Mouse (Mus musculus): Measurements from ENCODE around the gene Sf3a1.
"Not testable (repeated sequence)": the region's sequence is repeated elsewhere in the genome, so short reads cannot be mapped to it uniquely, and the experiment has no call there.

The Sf3a1 gene

GRCm38 (mm10) chr11:4159808-4160708 lies at the start of gene Sf3a1, which contains the start of gene Ccdc157:
TSS of gene Sf3a1 (plus strand) at chr11:4160350.
TSS of gene Ccdc157 (minus strand) at chr11:4160293.
- peak; percentile 91 for DNase-seq (ENCODE audit: low spot score)

DNA sequence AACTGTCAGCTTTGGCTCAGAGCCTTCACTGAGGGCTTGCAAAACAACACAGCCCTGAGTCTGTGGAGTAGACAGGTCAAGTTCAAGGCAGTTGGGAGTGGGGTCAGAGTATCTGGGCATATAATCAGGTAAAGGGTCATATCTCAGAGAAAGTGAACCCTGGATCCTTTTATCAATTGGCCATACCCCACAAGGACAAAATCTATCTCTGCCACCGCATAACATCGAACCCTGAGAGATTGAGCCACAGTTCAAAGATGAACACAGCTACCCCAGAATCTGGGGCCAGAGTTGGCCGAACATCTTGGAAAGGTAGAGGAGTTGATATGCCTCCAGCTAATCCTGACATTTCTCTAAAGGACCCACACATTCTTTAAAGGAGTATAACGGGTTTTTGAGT lies 48.1 kb upstream of the Sf3a1 start:
- DNase-seq (ENCODE audit: low spot score): no peak

GRCm38 (mm10) chr11:4112861-4113260 lies 47.3 kb upstream of the Sf3a1 start:
- DNase-seq (ENCODE audit: low spot score): no peak

DNA sequence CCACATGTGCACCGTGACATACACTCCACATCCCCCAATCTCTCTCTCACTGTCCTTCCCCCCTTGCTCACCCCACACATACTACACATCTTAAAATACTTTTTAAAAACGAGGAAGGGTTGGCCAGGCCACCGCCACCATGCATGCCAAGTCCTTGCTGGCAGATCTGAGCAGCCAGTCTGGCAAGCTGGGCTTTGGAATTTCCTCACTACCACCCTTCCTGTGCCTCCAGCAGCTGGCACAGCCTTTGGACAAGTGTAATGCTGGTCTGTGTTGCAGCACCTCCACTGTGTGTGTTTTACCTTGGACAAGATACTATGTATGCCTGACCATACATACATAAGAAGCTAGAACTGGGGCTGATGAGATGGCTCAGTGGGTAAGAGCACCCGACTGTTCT lies 46.7 kb upstream of the Sf3a1 start:
- peak; percentile 35 for DNase-seq (ENCODE audit: low spot score)

- DNase-seq (ENCODE audit: low spot score): no peak
These were observed 46.2 kb upstream of the Sf3a1 start for GRCm38 (mm10) chr11:4113970-4114369.

DNA sequence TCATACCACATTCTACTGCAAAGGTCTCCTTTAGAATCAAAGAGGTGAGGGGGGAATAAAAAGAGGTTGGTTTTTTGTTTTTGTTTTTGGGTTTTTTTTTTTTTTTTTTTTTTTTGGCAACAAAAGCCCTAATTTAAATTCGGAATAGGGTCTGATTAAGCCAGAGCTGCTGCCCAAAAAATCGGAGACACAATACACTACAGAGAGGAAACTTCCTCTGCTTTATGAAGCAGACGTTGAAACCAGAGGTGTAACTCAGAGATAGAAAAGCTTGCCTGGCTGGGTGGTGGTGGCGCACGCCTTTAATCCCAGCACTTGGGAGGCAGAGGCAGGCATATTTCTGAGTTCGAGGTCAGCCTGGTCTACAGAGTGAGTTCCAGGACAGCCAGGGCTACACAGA lies 45.6 kb upstream of the Sf3a1 start:
- not testable (repeated sequence) for DNase-seq (ENCODE audit: low spot score)

- no peak for DNase-seq (ENCODE audit: low spot score)
These were observed 44.7 kb upstream of the Sf3a1 start for GRCm38 (mm10) chr11:4115407-4115806.

DNA sequence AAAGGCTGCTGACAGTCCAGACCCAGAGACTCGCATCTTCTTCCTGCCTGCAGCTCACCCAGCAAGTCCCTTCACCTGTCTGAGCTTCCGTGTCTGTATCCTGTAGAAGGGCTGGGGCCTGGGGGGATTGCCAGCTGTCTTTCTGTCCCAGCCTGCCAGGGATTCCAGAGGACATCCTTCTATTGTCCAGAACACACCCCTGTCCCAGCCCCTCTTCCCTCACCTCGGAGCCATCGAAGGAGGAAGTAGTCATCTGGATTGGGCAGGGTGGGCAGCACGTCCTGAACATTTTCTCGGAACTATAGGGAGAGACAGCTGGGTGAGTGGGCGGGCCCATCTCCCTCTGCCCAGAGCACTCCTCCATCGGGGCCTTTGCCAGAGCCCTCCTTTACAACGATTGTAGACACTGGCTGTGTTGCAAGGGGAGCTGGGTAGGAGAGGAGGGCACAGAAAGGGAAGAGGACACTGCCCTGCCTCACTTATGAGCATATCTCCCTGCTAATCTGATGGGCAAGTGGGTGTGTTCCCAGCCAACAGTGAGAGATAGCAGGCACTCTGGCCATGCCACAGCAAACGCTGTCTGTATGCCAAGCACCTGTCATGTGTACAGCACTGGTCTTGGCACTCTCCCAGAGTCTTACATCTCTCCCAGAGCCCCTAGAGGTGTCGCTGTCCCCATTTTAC lies 43.5 kb upstream of the Sf3a1 start:
- no peak for DNase-seq (ENCODE audit: low spot score)

DNA sequence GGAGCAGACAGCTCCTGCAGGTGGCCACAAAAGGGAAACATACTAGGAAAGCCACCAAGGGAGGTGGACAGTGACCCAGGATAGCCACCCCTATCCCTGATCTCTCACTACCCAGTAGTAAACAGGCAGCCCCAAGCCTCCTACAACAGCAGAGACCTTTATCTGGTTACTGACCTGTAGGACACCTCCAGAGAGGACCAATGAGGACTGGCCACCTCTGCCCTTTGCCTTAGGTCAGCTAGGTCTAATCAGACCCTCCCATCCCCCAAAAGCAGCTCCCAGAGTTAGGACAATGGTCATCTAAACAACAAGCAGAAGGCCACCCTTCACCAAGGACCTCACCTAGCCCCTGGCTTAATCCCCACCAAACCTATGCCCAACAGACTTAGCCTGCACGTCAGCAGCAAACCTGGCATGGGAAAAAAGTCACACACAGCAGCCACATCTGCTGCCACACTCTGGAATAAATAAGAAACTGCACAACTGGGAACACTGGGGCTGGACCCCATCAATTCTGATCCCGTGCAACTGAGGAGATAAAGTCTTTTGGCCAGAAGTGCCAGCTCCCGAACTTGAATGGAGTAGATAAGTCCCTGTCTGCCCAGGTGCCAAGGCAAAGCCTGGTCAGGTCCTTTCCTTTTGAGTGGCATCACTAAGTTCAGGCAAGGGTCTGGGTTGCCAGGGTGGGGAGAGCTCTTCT lies 42.6 kb upstream of the Sf3a1 start:
- no peak for DNase-seq (ENCODE audit: low spot score)

- DNase-seq (ENCODE audit: low spot score): no peak
These were observed 41.8 kb upstream of the Sf3a1 start for GRCm38 (mm10) chr11:4118081-4118921.

- DNase-seq (ENCODE audit: low spot score): no peak
These were observed 40.5 kb upstream of the Sf3a1 start for GRCm38 (mm10) chr11:4119635-4120034.

GRCm38 (mm10) chr11:4121691-4122090 lies 38.5 kb upstream of the Sf3a1 start:
- DNase-seq (ENCODE audit: low spot score): no peak

- DNase-seq (ENCODE audit: low spot score): no peak
These were observed 37.9 kb upstream of the Sf3a1 start for GRCm38 (mm10) chr11:4122226-4122625.

GRCm38 (mm10) chr11:4122742-4123579 lies 37.2 kb upstream of the Sf3a1 start, which contains the start of gene Sec14l2:
TSS of gene Sec14l2 (minus strand) at chr11:4123415.
- no peak for DNase-seq (ENCODE audit: low spot score)

DNA sequence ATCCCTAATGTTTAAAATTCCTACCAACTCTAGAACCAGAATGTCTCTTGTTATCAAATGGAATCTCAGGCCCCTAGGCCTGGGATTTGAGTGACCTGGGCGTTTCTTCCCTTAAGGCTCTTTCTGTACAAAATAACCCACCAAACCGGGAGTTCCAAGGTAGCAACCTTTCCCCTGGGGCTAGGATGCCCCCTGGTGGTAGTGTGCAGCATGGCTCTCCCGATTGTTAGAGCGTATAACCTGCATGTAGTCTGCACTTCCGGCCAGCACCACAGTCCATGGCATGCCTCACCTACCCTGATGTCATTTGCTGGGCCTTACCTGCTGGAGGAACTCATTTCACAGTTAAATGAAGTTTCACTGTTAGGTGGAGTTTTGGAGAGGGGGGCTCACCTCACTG lies 36.2 kb upstream of the Sf3a1 start:
- no peak for DNase-seq (ENCODE audit: low spot score)

DNA sequence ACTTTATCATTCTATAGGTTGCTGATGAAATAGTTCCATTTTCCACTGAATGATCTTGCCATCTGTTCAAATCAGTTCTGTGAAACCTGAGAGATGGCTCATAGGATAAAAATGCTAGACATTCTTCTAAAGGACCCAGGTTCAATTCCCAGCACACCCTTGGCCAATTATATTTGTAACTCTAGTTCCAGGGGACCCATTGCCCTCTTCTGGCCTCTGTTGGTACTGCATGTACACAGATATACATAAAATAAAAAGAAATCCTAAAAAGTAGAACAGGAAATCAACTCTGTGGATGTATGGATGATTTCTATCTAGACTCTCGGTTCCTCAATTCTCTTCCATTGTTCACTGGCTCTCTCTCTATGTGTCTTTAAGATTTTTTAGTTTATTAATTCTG lies 33.1 kb upstream of the Sf3a1 start:
- DNase-seq (ENCODE audit: low spot score): no peak

GRCm38 (mm10) chr11:4128461-4128860 lies 31.7 kb upstream of the Sf3a1 start:
- DNase-seq (ENCODE audit: low spot score): not testable (repeated sequence)

- DNase-seq (ENCODE audit: low spot score): peak; percentile 27
These were observed 26.7 kb upstream of the Sf3a1 start for GRCm38 (mm10) chr11:4133450-4133849.

DNA sequence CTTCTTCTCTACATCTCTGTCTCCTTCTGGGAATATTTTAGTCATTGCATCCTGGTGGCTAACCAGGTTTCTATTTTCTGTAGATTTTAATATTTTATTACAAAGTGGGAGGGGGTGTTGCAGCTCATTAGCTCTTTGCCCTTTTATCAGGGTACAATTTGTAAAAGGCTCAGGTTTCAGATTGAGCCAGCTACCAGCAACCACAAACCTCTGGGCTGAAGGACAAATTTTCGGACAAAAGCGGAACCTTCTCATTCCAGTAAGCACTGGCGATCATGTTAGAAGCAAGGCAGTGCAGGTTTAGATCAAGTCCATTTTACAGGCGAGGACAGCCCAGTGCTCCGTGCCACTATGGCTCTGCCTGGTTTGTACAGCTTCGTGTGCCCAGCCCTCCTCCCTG lies 25.8 kb upstream of the Sf3a1 start:
- DNase-seq (ENCODE audit: low spot score): no peak

All from adipocyte (in vitro differentiated cells).